Mouse (Mus musculus): ENCODE results near the gene Map4k2. TPM values are rescaled to one million over a fixed set of nuclear protein-coding genes. Genes with fewer than 3 reads are reported as not detected.

Gene Map4k2
- total RNA-seq, 2 experiments from 2014 or later: 36.4 to 56.7 TPM

DNA sequence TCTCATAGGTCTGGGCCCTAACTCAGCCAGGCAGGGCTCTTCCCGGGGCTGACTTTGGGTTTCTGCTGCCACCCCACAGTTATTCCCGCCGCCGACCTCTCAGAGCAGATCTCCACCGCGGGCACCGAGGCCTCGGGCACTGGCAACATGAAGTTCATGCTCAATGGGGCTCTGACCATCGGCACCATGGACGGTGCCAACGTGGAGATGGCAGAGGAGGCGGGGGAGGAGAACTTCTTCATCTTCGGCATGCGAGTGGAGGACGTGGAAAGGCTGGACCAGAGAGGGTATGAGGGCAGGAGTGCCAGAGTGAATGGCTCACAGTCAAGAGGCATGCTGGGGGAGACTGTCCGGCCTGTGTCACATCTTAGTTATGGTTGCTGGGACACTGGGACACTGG is 52.7 kb downstream of the Map4k2 start:
- intact Hi-C loops (cut with DNase I): no loop called here
- no peak for DNase-seq

DNA sequence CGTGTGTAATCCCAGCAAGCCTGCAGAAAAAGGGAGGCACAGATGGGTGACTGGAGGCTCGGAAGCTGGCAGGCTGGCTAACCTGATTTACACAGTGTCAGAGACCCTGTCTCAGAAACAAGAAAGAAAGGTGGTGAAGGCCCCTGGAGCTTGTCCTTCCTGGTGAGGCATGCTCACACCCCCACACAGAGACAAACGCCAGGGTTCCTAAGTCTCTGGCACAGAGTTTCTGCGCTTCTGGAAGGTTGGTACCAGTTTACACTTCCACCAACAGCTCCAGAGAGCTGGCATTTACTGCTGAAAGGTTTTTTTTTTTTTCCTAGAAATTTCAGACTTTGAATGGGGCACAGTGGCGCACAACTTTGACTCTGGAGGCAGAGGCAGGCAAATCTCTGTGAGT is 55.3 kb downstream of the Map4k2 start:
- DNase-seq: no peak
- intact Hi-C loops (cut with DNase I): no loop called here

- DNase-seq: no peak
- intact Hi-C loops (cut with DNase I): loop anchor here (2.0 kb wide), 3 partner anchors 23 to 57 kb away; partner anchors contain the start of gene Map4k2
Measured at GRCm38 (mm10) chr19:6397582-6398249, 56.8 kb downstream of the Map4k2 start.

GRCm38 (mm10) chr19:6398447-6399284 is 57.7 kb downstream of the Map4k2 start:
- intact Hi-C loops (cut with DNase I): loop anchor here (2.0 kb wide), 3 partner anchors 24 to 58 kb away; partner anchors contain the start of gene Map4k2
- DNase-seq: peak; percentile 78 to 84

DNA sequence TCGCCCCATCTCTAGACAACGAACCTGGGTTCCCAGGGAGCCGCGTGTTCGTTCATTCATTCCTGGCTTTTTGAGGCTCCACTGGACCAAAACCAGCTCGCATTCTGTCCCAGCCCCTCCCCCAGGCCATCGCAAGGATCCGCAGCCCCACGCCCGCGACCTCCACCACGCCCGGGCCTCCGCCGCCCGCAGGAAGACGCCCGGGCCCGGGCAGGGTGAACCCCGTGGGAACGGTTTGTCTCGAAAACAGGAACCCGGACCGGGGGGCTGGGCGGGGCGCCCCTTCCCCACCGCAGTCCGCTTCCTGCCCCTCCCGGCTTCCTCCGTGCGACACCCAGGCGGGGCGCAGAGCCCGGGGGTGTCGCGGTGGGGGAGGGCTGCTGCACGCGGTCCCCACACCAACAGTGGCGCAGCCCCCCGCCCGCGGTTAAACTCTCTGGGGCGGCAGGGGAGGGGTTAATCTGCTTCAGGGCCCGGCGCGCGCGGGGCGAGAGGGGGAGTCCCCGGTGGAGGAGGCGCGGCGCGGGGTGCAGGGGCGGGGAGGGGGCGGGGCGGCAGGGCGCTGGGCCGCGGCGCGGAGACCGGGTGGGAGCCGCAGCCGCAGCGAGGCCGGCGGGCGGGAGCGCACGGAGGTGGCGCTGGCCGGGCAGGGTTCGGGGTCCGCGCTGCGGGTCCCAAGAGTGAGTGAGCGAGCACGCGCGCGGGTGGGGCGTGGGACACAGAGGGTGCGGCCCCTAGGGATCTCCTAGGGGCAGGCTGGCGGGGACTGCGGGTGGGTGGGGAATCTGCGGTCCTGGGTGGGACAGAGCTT is 58.6 kb downstream of the Map4k2 start, which contains the start of gene Rasgrp2:
TSS of gene Rasgrp2 (plus strand) at position 56 of the 811 bp plus-strand sequence.
- DNase-seq: peak; percentile 77 to 83
- intact Hi-C loops (cut with DNase I): loop anchor here (2.0 kb wide), 4 partner anchors 25 to 59 kb away; partner anchors contain the start of gene Map4k2

DNA sequence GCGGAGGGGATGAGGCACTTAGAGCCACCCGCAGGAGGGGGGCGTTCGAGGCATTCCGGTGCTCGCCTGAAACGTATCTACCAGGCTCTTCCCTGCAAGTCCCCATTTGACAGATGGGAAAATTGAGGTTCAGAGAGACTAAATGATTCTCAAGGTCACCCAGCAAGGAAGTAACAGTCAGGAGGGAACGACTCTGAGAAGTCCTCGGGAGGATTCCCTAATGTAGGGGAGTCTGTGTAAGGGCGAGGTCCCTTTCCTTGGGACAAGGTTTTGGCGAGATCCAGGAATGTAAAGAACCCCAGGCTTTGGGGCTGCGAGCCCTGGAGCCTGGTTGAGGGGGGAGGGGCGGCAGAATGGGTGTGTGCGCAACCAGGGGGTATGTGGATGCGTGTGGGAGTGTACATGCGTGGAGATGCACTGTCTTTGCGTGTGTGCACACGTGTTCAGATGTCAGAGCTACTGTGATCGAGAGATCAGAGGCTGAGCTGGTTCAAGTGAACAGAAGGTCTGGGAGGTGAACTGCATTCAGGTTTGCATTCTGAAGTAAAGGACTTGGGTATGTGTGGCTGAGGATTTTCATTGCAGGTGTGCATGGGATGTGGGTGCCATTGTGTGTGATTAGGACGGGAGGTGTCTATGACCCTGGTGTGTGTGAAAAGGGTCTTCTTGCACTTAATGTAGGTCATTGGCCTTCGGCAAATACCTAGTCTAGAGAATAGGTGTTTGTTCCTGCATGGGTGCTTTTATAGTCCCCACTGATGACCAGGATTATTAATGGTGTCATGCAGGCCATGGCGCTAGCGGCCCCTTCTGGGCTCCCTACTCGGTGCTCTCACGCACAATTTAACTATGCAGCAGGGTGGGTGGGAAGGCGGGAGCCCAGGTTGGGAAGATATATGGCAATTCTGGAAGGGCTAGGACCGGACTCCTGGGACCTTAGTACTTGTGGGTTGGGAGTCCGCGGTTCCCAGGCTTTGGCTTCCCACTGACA is 59.5 kb downstream of the Map4k2 start:
- intact Hi-C loops (cut with DNase I): loop anchor here (2.0 kb wide), 1 partner anchor 52 kb away; no protein-coding TSS in a partner anchor
- peak in 1 of 2 experiments; percentile 39 for DNase-seq

GRCm38 (mm10) chr19:6401131-6401815 is 60.3 kb downstream of the Map4k2 start:
- DNase-seq: peak; percentile 90 to 92
- intact Hi-C loops (cut with DNase I): loop anchor here (2.0 kb wide), 1 partner anchor 52 kb away; no protein-coding TSS in a partner anchor

GRCm38 (mm10) chr19:6401951-6402350 is 61.0 kb downstream of the Map4k2 start:
- intact Hi-C loops (cut with DNase I): loop anchor here (2.0 kb wide), 1 partner anchor 51 kb away; no protein-coding TSS in a partner anchor
- peak; percentile 43 to 50 for DNase-seq

DNA sequence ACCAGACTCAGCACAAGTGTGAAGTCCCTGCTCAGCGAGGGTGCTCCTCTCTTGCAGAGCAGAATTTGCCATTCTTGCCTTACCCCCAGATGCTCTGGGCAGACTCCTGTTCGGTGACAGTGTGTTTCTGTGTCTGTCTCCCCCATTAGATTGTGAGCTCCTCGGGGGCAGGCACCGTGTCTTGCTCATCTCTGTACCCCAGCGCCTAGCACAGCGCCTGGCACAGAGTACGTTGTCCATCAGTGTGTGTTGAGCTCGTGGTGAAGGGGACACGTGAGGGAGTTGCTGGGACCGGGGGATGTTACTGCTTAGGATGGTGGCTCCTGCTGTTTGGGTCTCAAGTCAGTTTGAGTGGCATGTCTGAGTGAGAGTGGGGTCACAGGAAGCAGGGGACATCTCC is 62.9 kb downstream of the Map4k2 start:
- no peak for DNase-seq
- intact Hi-C loops (cut with DNase I): no loop called here

Small RNAs within 50 kb of the gene (microRNA-seq; reads per million reads assigned to microRNA genes)
- 0.67 to 1.4 reads per million in 2 experiments for gene Mir6989 (ENCODE audit: borderline number of aligned reads in 2 of 2)

Other genes with a start within 250 kb of the Map4k2 start
- gene AC131692.1, start 246.7 kb upstream of the Map4k2 start, total RNA-seq (2021): not detected
- not detected for gene Naaladl1, start 235.4 kb upstream of the Map4k2 start, total RNA-seq (2021)
- 1 to 10 TPM; 8.5 to 8.8 TPM for gene Sac3d1, start 222.5 kb upstream of the Map4k2 start, total RNA-seq (2021)
- 10 to 100 TPM; 12.8 to 13.3 TPM for gene Snx15, start 212.8 kb upstream of the Map4k2 start, total RNA-seq (2021)
- under 1 TPM; 0.69 to 0.89 TPM for gene Batf2, start 200.2 kb upstream of the Map4k2 start, total RNA-seq (2021)
- 10 to 100 TPM; 57.7 to 67.5 TPM for gene Arl2, start 199.6 kb upstream of the Map4k2 start, total RNA-seq (2021)
- gene Majin, start 156.7 kb upstream of the Map4k2 start, total RNA-seq (2021): not detected
- not detected for gene Gpha2, start 114.8 kb upstream of the Map4k2 start, total RNA-seq (2021)
- 10 to 100 TPM; 34.5 to 35.3 TPM for gene Ppp2r5b, start 105.3 kb upstream of the Map4k2 start, total RNA-seq (2021)
- 10 to 100 TPM; 24.5 to 25.9 TPM for gene Atg2a, start 99.5 kb upstream of the Map4k2 start, total RNA-seq (2021)
- 100 to 1,000 TPM; 105 to 151 TPM for gene Ehd1, start 64.4 kb upstream of the Map4k2 start, total RNA-seq (2021)
- 10 to 100 TPM; 10.9 to 11.9 TPM for gene Cdc42bpg, start 34.7 kb upstream of the Map4k2 start, total RNA-seq (2021)
- gene Men1, start 6.2 kb upstream of the Map4k2 start, total RNA-seq (2021): 10 to 100 TPM; 12.1 to 14.2 TPM
- gene Sf1, start 22.6 kb downstream of the Map4k2 start, total RNA-seq (2021): 100 to 1,000 TPM in 1 of 2 experiments, 10 to 100 TPM in 1; 89.4 to 101 TPM
- gene Pygm, start 43.3 kb downstream of the Map4k2 start, total RNA-seq (2021): 1,000 to 10,000 TPM; 1,171 to 1,191 TPM
- gene Rasgrp2, start 58.2 kb downstream of the Map4k2 start, total RNA-seq (2021): 10 to 100 TPM; 38.8 to 57.2 TPM
- 1 to 10 TPM; 3.9 to 4.5 TPM for gene Nrxn2, start 77.6 kb downstream of the Map4k2 start, total RNA-seq (2021)
- not detected for gene Slc22a12, start 201.9 kb downstream of the Map4k2 start, total RNA-seq (2021)

Measured in heart, postnatal 36 days (tissue).